Mouse (Mus musculus) activated CD4-positive, CD25-positive, alpha-beta regulatory T cell, adult 4 months (primary cell): ENCODE measurements around the gene Asb17. TPM values are rescaled to one million over a fixed set of nuclear protein-coding genes. Genes with fewer than 3 reads are reported as not detected.

Experiments used
- ATAC-seq: one replicate; pipeline ENCODE4 v1.8.0; 2017
- polyA plus RNA-seq, 2 experiments: library from polyadenylated mRNA; unstranded; fragments of 100-300 nt; shearing (Covaris generic); gene quantifications; one replicate each; pipeline ENCODE4 v1.2.1; 2017

The Asb17 gene
- polyA plus RNA-seq, 2 experiments from 2014 or later, result 0.24 TPM; not detected in 1

DNA sequence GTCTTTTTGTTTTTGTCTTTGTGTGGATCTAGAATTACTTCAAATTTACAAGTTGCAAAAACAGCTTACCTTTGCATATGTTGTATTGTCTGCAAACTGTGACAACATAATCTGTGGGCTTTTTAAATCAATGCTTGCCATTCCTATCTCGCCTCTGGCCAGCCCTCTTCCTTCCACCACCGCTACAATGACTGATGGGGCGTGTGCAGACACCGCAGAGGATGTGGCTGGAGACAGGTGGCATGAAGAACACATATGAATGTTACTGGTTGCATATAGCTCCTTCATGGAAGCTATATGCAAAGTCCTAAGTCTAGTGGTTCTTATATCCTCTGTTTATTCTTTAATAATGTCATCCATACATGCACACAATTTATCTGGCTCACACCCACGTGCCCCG is 53.2 kb downstream of the Asb17 start:
- peak; percentile 36 for ATAC-seq

DNA sequence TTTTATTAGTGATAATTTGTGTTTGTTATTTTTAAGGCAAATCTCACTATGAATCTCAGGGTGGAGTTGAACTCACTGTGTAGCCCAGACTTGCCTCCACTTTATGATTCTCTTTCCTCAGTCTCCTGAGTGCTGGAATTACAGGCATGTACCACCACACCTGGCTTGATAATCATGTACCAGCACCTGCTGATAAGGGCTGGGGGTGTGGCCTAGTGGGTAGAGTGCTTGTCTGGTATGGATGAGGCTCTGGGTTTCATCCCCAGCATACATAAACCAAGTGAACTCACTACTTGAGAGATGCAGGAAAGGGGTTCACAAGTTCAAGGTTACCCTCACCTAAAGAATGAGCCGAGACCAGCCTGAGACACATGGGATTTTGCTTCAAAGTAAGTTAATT is 57.9 kb downstream of the Asb17 start:
- no peak for ATAC-seq

- no peak for ATAC-seq
Measured at GRCm38 (mm10) chr3:153902595-153902994, 58.6 kb downstream of the Asb17 start.

DNA sequence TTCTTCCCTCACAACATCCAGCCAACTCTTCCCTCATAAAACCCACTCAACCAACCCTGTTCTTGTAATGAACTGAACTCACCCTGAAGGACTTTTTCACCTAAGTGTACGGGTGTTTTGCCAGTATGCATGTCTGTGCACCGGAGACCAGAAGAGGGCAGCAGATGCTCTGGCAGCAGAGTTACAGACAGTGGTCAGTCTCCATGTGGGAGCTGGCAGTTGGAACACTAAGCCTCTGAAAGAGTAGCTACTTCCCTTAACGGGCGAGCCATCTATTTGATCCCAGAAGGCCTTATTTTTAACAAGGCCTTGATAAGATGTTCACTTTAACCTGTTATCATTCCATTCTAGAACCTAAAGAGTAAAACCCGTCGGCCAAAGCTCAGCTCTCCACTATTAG is 60.6 kb downstream of the Asb17 start:
- no peak for ATAC-seq

Other genes with a start within 250 kb of the Asb17 start
- gene St6galnac3, start 119.0 kb upstream of the Asb17 start, polyA plus RNA-seq, result 10 to 100 TPM; 29.1 to 52.4 TPM
- gene Msh4, start 61.9 kb downstream of the Asb17 start, polyA plus RNA-seq, result under 1 TPM in 1 of 2 experiments, not detected in 1; 0.16 TPM
- 10 to 100 TPM; 37.5 to 45.8 TPM for gene Rabggtb, start 68.8 kb downstream of the Asb17 start, polyA plus RNA-seq
- 10 to 100 TPM; 32.9 to 36.5 TPM for gene Acadm, start 100.4 kb downstream of the Asb17 start, polyA plus RNA-seq
- not detected for gene Slc44a5, start 129.2 kb downstream of the Asb17 start, polyA plus RNA-seq